Mouse (Mus musculus) MEL (cell line): ENCODE measurements around the gene Nfix.
A peak's percentile ranks its signal among the peaks of the same experiment; 100 is the strongest.

Source experiments
- BHLHE40 ChIP-seq: IDR thresholded peaks from 2 replicates; pipeline ENCODE4 v1.6.1; 2012; ENCODE audit warnings: low read depth, mild to moderate bottlenecking, inconsistent platforms, low read length, improper control_type of control experiment, borderline replicate concordance
- CTCF ChIP-seq, 3 experiments: IDR thresholded peaks in 2 of 3; conservative IDR thresholded peaks in 1 of 3; 2 replicates each; pipeline ENCODE4 v1.5.1; 2011 to 2012; ENCODE audit warnings: low read length in 3 of 3, low read depth in 2 of 3, mild to moderate bottlenecking in 2 of 3, improper control_type of control experiment in 1 of 3, inconsistent platforms in 1 of 3, mixed read lengths in 1 of 3, moderate library complexity in 1 of 3; ENCODE audit not compliant: control insufficient read depth in 1 of 3, insufficient read depth in 1 of 3, poor library complexity in 1 of 3, severe bottlenecking in 1 of 3
- EP300 ChIP-seq, 2 experiments: IDR thresholded peaks; 2 replicates each; pipeline ENCODE4 v1.6.1; 2011; ENCODE audit warnings: improper control_type of control experiment in 2 of 2, low read length in 2 of 2, low read depth in 1 of 2, mild to moderate bottlenecking in 1 of 2
- GATA1 ChIP-seq: IDR thresholded peaks from 2 replicates; pipeline ENCODE4 v1.6.1; 2011; ENCODE audit warnings: low read depth, low read length, improper control_type of control experiment
- HCFC1 ChIP-seq: IDR thresholded peaks from 2 replicates; pipeline ENCODE4 v1.6.1; 2012; ENCODE audit warnings: low read depth, mild to moderate bottlenecking, inconsistent platforms, low read length, improper control_type of control experiment, moderate library complexity
- MAZ ChIP-seq: IDR thresholded peaks from 2 replicates; pipeline ENCODE4 v1.6.1; 2012; ENCODE audit warnings: low read depth, mild to moderate bottlenecking, inconsistent platforms, low read length, improper control_type of control experiment
- MYC ChIP-seq: IDR thresholded peaks from 2 replicates; pipeline ENCODE4 v1.6.1; 2011; ENCODE audit warnings: low read depth, mild to moderate bottlenecking, low read length, improper control_type of control experiment, moderate library complexity
- NELFE ChIP-seq: IDR thresholded peaks from 2 replicates; pipeline ENCODE4 v1.6.1; 2011; ENCODE audit warnings: low read depth, low read length, improper control_type of control experiment
- POLR2A ChIP-seq, 2 experiments: IDR thresholded peaks; 2 replicates each; pipeline ENCODE4 v1.6.1; 2011 to 2012; ENCODE audit warnings: low read length in 2 of 2, mild to moderate bottlenecking in 2 of 2, control low read depth in 1 of 2, improper control_type of control experiment in 1 of 2, low read depth in 1 of 2, moderate library complexity in 1 of 2; ENCODE audit not compliant: control insufficient read depth in 1 of 2, insufficient read depth in 1 of 2, poor library complexity in 1 of 2
- SIN3A ChIP-seq: IDR thresholded peaks from 2 replicates; pipeline ENCODE4 v1.6.1; 2012; ENCODE audit warnings: low read length, improper control_type of control experiment, inconsistent platforms
- USF2 ChIP-seq, 2 experiments: IDR thresholded peaks; 2 replicates each; pipeline ENCODE4 v1.6.1; 2011 to 2012; ENCODE audit warnings: improper control_type of control experiment in 2 of 2, low read length in 2 of 2, borderline replicate concordance in 1 of 2, inconsistent platforms in 1 of 2, low read depth in 1 of 2, mild to moderate bottlenecking in 1 of 2; ENCODE audit not compliant: insufficient read depth in 1 of 2
- ZKSCAN1 ChIP-seq: IDR thresholded peaks from 2 replicates; pipeline ENCODE4 v1.6.1; 2012; ENCODE audit warnings: low read depth, mild to moderate bottlenecking, inconsistent platforms, low read length, improper control_type of control experiment, moderate library complexity
- ZMIZ1 ChIP-seq: IDR thresholded peaks from 2 replicates; pipeline ENCODE4 v1.6.1; 2012; ENCODE audit warnings: low read depth, mild to moderate bottlenecking, inconsistent platforms, low read length, improper control_type of control experiment, moderate library complexity

GRCm38 (mm10) chr8:84668081-84668480 lies 132.1 kb downstream of the Nfix start:
- TF ChIP-seq POLR2A (IDR thresholded peaks at IDR 0.05; ENCODE audit: control insufficient read depth in 1 of 2, insufficient read depth in 1 of 2, low read depth in 1 of 2, low read length in 2 of 2, poor library complexity in 1 of 2), result no peak
- TF ChIP-seq BHLHE40, result no peak
- no peak for TF ChIP-seq CTCF (IDR thresholded peaks at IDR 0.05 in 2 of 3, conservative IDR thresholded peaks at IDR 0.05 in 1 of 3; ENCODE audit: control insufficient read depth in 1 of 3, insufficient read depth in 1 of 3, low read depth in 2 of 3, low read length in 3 of 3, poor library complexity in 1 of 3, severe bottlenecking in 1 of 3)
- no peak for TF ChIP-seq NELFE
- no peak for TF ChIP-seq SIN3A
- TF ChIP-seq ZMIZ1, result peak; percentile 16; the same call in 1 of the 2 replicates
- TF ChIP-seq USF2 (IDR thresholded peaks at IDR 0.05; ENCODE audit: borderline replicate concordance in 1 of 2, insufficient read depth in 1 of 2, low read depth in 1 of 2, low read length in 2 of 2), result no peak
- no peak for TF ChIP-seq GATA1
- no peak for TF ChIP-seq MAZ
- no peak for TF ChIP-seq EP300 (IDR thresholded peaks at IDR 0.05; ENCODE audit: low read depth in 1 of 2, low read length in 2 of 2)
- TF ChIP-seq HCFC1, result no peak
- no peak for TF ChIP-seq MYC
- TF ChIP-seq ZKSCAN1, result no peak
